Mouse (Mus musculus) brain, embryonic 14.5 days (tissue): ENCODE measurements around the gene Tmtc4.

Source experiments
- CTCF ChIP-seq: fragments of 200-500 bp; IDR thresholded peaks from 2 replicates; pipeline ENCODE4 v1.5.1; 2012; ENCODE audit warnings: inconsistent platforms, mild to moderate bottlenecking, moderate library complexity, borderline replicate concordance; ENCODE audit not compliant: insufficient read depth, insufficient read length; ENCODE audit errors: extremely low read depth
- POLR2A ChIP-seq: fragments of 200-500 bp; IDR thresholded peaks from 2 replicates; pipeline ENCODE4 v1.6.1; 2012; ENCODE audit warnings: mild to moderate bottlenecking, inconsistent platforms, borderline replicate concordance; ENCODE audit not compliant: poor library complexity, insufficient read depth, insufficient read length, severe bottlenecking; ENCODE audit errors: extremely low read depth

DNA sequence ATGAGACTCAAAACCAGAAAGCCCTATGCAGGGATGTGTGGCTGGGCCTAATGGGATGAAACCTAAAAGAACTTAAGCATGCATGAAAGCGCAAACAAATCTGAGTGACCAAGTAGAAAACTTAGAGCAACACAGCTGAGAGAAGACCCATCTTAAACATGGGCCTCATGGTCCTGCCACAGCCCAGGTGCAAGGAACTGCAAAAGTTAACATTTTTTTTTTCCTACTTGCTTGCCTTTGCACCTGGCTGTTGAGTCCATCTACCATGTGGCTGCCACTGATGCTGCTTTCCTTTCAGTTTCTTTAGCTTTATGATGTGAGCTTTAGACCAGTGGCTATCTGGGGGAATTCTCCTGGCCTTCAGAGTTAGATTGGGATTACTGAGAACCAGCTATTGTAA, 66.2 kb downstream of the Tmtc4 start:
- TF ChIP-seq POLR2A, result no peak
- no peak for TF ChIP-seq CTCF
